Mouse (Mus musculus) hindbrain, embryonic 10.5 days (tissue): ENCODE measurements at regions not wholly inside any gene's neighbourhood (a gene's known extent, or its start where the extent isn't known, plus 50 kb on each side); places are given as distances from the start of the nearest gene placed in this dataset.
"Not testable (repeated sequence)": the region's sequence is repeated elsewhere in the genome, so short reads cannot be mapped to it uniquely, and the experiment has no call there.

Experiments
- DNase-seq: peaks from one replicate; pipeline ENCODE4 v3.0.0-alpha.2; 2017; ENCODE audit warnings: low spot score
- H3K27ac ChIP-seq: fragments of 300-500 bp; sonication (generic); 2 replicates; pipeline ENCODE4 v1.5.1; 2016; ENCODE audit warnings: mild to moderate bottlenecking, moderate library complexity
- H3K27me3 ChIP-seq: fragments of 300-500 bp; sonication (generic); 2 replicates; pipeline ENCODE4 v1.6.1; 2016; ENCODE audit warnings: mild to moderate bottlenecking; ENCODE audit not compliant: poor library complexity, insufficient read depth, severe bottlenecking
- H3K36me3 ChIP-seq: fragments of 300-500 bp; sonication (generic); 2 replicates; pipeline ENCODE4 v1.6.1; 2016; ENCODE audit warnings: mild to moderate bottlenecking, moderate library complexity
- H3K4me1 ChIP-seq: fragments of 300-500 bp; sonication (generic); replicated peaks from 2 replicates; pipeline ENCODE4 v1.6.1; 2016; ENCODE audit warnings: mild to moderate bottlenecking
- H3K4me3 ChIP-seq: fragments of 300-500 bp; sonication (generic); 2 replicates; pipeline ENCODE4 v1.5.1; 2016; ENCODE audit warnings: mild to moderate bottlenecking, moderate library complexity
- H3K9me3 ChIP-seq: fragments of 300-500 bp; sonication (generic); 2 replicates; pipeline ENCODE4 v1.6.1; 2016; ENCODE audit warnings: mild to moderate bottlenecking, moderate library complexity
- WGBS: fragments of 180-500 bp; shearing (Covaris S2); methylation state at CpG from one replicate; pipeline ENCODE4 v1.1.7; 2016; 5-methylcytosine and 5-hydroxymethylcytosine counted together

GRCm38 (mm10) chr3:50631286-50631685 is 187.9 kb upstream of the Slc7a11 start:
- DNase-seq, result no peak
- no peak overlapping the region for H3K4me3 ChIP-seq
- H3K36me3 ChIP-seq, result no peaks in the 10 kb centered on the region
- no peaks in the 10 kb centered on the region for H3K4me1 ChIP-seq
- H3K9me3 ChIP-seq, result no peaks in the 10 kb centered on the region
- H3K27ac ChIP-seq, result no peak overlapping the region
- H3K27me3 ChIP-seq, result no peaks in the 10 kb centered on the region

- H3K27ac ChIP-seq, result no peak overlapping the region
- H3K9me3 ChIP-seq, result no peaks in the 10 kb centered on the region
- no peaks in the 10 kb centered on the region for H3K36me3 ChIP-seq
- H3K4me1 ChIP-seq, result no peaks in the 10 kb centered on the region
- WGBS, result 94% methylated on average over 9 of the region's 9 CpGs
- H3K4me3 ChIP-seq, result no peak overlapping the region
- no peaks in the 10 kb centered on the region for H3K27me3 ChIP-seq
- DNase-seq, result no peak
Measured at GRCm38 (mm10) chr3:50628092-50628696, 184.8 kb upstream of the Slc7a11 start.

GRCm38 (mm10) chr3:50621176-50621575 is 177.8 kb upstream of the Slc7a11 start:
- 79% methylated on average over 3 of the region's 3 CpGs for WGBS
- not testable (repeated sequence) for H3K4me1 ChIP-seq, DNase-seq, H3K27me3 ChIP-seq, H3K4me3 ChIP-seq, H3K9me3 ChIP-seq, H3K36me3 ChIP-seq, H3K27ac ChIP-seq

GRCm38 (mm10) chr3:50619061-50619460 is 175.6 kb upstream of the Slc7a11 start:
- Histone ChIP-seq H3K36me3 (no peaks in the 10 kb centered on the region), H3K4me1 (no peaks in the 10 kb centered on the region), H3K4me3 (no peak overlapping the region), H3K27me3 (no peaks in the 10 kb centered on the region), H3K9me3 (no peaks in the 10 kb centered on the region), H3K27ac (no peak overlapping the region)
- no peak for DNase-seq
- 81% methylated on average over 6 of the region's 6 CpGs for WGBS

- Histone ChIP-seq H3K27ac (no peak overlapping the region), H3K9me3 (no peaks in the 10 kb centered on the region), H3K27me3 (no peaks in the 10 kb centered on the region), H3K4me1 (no peaks in the 10 kb centered on the region), H3K4me3 (no peak overlapping the region), H3K36me3 (no peaks in the 10 kb centered on the region)
- 85% methylated on average over 8 of the region's 8 CpGs for WGBS
- DNase-seq, result no peak
Measured at GRCm38 (mm10) chr3:50615384-50616285, 172.2 kb upstream of the Slc7a11 start.

GRCm38 (mm10) chr3:50613011-50613410 is 169.6 kb upstream of the Slc7a11 start:
- Histone ChIP-seq H3K27ac (no peak overlapping the region), H3K4me1 (peaks cover 8% of the 10 kb centered on the region; the same call in 1 of the 2 replicates), H3K36me3 (no peaks in the 10 kb centered on the region), H3K4me3 (no peak overlapping the region), H3K27me3 (no peaks in the 10 kb centered on the region), H3K9me3 (no peaks in the 10 kb centered on the region)
- DNase-seq, result no peak
- 89% methylated on average over 2 of the region's 2 CpGs for WGBS

GRCm38 (mm10) chr3:50609341-50610012 is 166.1 kb upstream of the Slc7a11 start:
- WGBS, result 46% methylated on average over 11 of the region's 11 CpGs
- Histone ChIP-seq H3K27me3 (no peaks in the 10 kb centered on the region), H3K36me3 (no peaks in the 10 kb centered on the region), H3K27ac (no peak overlapping the region), H3K9me3 (no peaks in the 10 kb centered on the region), H3K4me1 (peaks cover 16% of the 10 kb centered on the region), H3K4me3 (no peak overlapping the region)
- peak; percentile 16 for DNase-seq

- H3K4me3 ChIP-seq, result no peak overlapping the region
- WGBS, result 50% methylated on average over 7 of the region's 7 CpGs
- H3K36me3 ChIP-seq, result no peaks in the 10 kb centered on the region
- DNase-seq, result no peak
- H3K4me1 ChIP-seq, result peaks cover 16% of the 10 kb centered on the region
- no peak overlapping the region for H3K27ac ChIP-seq
- H3K27me3 ChIP-seq, result no peaks in the 10 kb centered on the region
- no peaks in the 10 kb centered on the region for H3K9me3 ChIP-seq
Measured at GRCm38 (mm10) chr3:50607736-50608135, 164.3 kb upstream of the Slc7a11 start.

- peak; percentile 13 for DNase-seq
- H3K9me3 ChIP-seq, result no peaks in the 10 kb centered on the region
- H3K4me1 ChIP-seq, result peaks cover 16% of the 10 kb centered on the region
- no peaks in the 10 kb centered on the region for H3K36me3 ChIP-seq
- no peak overlapping the region for H3K4me3 ChIP-seq
- H3K27ac ChIP-seq, result no peak overlapping the region
- 9% methylated on average over 1 of the region's 1 CpGs for WGBS
- no peaks in the 10 kb centered on the region for H3K27me3 ChIP-seq
Measured at GRCm38 (mm10) chr3:50606986-50607385, 163.6 kb upstream of the Slc7a11 start.

- WGBS, result 92% methylated on average over 4 of the region's 4 CpGs
- Histone ChIP-seq H3K4me1 (peaks cover 16% of the 10 kb centered on the region), H3K9me3 (no peaks in the 10 kb centered on the region), H3K36me3 (no peaks in the 10 kb centered on the region), H3K27me3 (no peaks in the 10 kb centered on the region), H3K27ac (no peak overlapping the region), H3K4me3 (no peak overlapping the region)
- no peak for DNase-seq
Measured at GRCm38 (mm10) chr3:50605750-50606149, 162.3 kb upstream of the Slc7a11 start.

- H3K27me3 ChIP-seq, result no peaks in the 10 kb centered on the region
- peaks cover 9% of the 10 kb centered on the region for H3K4me1 ChIP-seq
- DNase-seq, result no peak
- H3K27ac ChIP-seq, result no peak overlapping the region
- no peak overlapping the region for H3K4me3 ChIP-seq
- H3K36me3 ChIP-seq, result no peaks in the 10 kb centered on the region
- H3K9me3 ChIP-seq, result no peaks in the 10 kb centered on the region
- WGBS, result 84% methylated on average over 7 of the region's 7 CpGs
Measured at GRCm38 (mm10) chr3:50603182-50603581, 159.8 kb upstream of the Slc7a11 start.

GRCm38 (mm10) chr3:50595732-50596131 is 152.3 kb upstream of the Slc7a11 start:
- no peak overlapping the region for H3K4me3 ChIP-seq
- no peaks in the 10 kb centered on the region for H3K36me3 ChIP-seq
- WGBS, result 98% methylated on average over 1 of the region's 1 CpGs
- H3K4me1 ChIP-seq, result no peaks in the 10 kb centered on the region
- peaks cover 3% of the 10 kb centered on the region for H3K9me3 ChIP-seq
- H3K27me3 ChIP-seq, result no peaks in the 10 kb centered on the region
- H3K27ac ChIP-seq, result no peak overlapping the region
- DNase-seq, result no peak

GRCm38 (mm10) chr3:50584323-50584722 is 140.9 kb upstream of the Slc7a11 start:
- WGBS, result 95% methylated on average over 1 of the region's 1 CpGs

More at GRCm38 (mm10) chr3:50584323-50584722, 140.9 kb upstream of the Slc7a11 start:
- H3K4me1 ChIP-seq, result no peaks in the 10 kb centered on the region
- H3K4me3 ChIP-seq, result no peak overlapping the region
- no peaks in the 10 kb centered on the region for H3K9me3 ChIP-seq
- DNase-seq, result no peak
- no peaks in the 10 kb centered on the region for H3K36me3 ChIP-seq
- H3K27ac ChIP-seq, result no peak overlapping the region
- no peaks in the 10 kb centered on the region for H3K27me3 ChIP-seq
